Mouse (Mus musculus) gastrocnemius, postnatal 14 days (tissue): ENCODE measurements around the gene Cnrip1. TPM values are rescaled to one million over a fixed set of nuclear protein-coding genes. Genes with fewer than 3 reads are reported as not detected.
"Not testable (repeated sequence)": the region's sequence is repeated elsewhere in the genome, so short reads cannot be mapped to it uniquely, and the experiment has no call there.

Experiments used
- DNase-seq: peaks from one replicate; pipeline ENCODE4 v3.0.0; 2021; ENCODE audit warnings: mixed read lengths
- intact Hi-C: fragments of 180-260 bp; cut with DNase I; formaldehyde crosslinking; loops from one replicate; pipeline ENCODE4 v1.15.1; 2025; ENCODE audit warnings: low total_unique reads
- long read RNA-seq, 2 experiments: library from polyadenylated mRNA; stranded (forward); transcript quantifications; one replicate each; pipeline ENCODE4 v2.0.0; 2021
- total RNA-seq, 2 experiments: library from RNA; stranded (reverse); gene quantifications; 2 replicates each; pipeline ENCODE4 v1.2.3; 2021

Gene Cnrip1
- total RNA-seq = 1 to 10 TPM; 6.9 to 7.7 TPM
- long read RNA-seq, experiment 1, transcript Cnrip1-201 (3 exons, 1,654 nt) = major isoform, 7 of 8 reads
- long read RNA-seq, experiment 1, partial matches to known transcripts = 0 of 8 reads
- long read RNA-seq, experiment 1, other reads (novel, unspliced or antisense) = 1 of 8 reads
- long read RNA-seq, experiment 2, transcript Cnrip1-201 (3 exons, 1,654 nt) = major isoform, 7 of 12 reads
- long read RNA-seq, experiment 2, partial matches to known transcripts = 1 of 12 reads
- long read RNA-seq, experiment 2, other reads (novel, unspliced or antisense) = 4 of 12 reads

DNA sequence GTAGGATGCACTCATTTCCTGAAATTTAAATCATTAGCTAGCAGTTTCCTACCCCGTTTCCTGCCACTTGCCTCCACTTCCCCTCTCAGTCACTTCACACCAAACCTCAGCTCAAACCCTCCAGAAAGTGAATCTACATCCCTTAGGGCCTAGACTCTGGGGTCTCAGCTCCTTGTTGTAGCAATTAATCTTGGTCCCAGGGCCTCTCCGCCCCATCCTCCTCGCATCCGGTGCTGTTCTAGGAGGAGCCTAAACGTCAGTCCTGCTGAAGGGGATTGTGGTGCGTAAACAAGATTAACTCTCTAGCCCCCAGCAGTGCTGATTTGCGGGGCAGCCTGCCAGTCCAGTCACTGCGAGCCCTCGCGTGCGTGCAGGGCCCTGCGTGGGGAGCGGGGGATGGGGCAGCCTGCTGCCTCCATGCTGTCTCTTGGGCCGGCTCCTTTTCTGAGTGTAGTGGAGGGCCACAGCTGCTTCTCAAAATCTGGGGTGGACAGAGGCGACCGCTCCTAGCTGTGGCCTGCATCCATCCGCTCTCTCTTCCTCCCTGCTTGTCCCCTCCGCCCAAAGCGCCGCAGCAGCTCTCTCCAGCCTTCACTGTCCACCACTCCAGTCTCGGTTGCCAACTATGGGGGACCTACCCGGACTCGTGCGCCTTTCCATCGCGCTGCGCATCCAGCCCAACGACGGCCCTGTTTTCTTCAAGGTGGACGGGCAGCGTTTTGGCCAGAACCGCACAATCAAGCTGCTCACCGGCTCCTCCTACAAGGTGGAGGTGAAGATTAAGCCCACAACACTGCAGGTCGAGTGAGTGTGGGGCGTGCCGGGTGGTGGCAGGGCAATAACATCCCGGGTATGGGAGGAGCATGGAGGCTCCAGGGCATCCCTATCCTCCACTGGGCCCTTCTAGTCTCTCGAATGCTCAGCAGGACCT is at the start of gene Cnrip1, which contains the start of gene Plek:
TSS of gene Cnrip1 (plus strand) at position 42 of the 931 bp plus-strand sequence.
TSS of gene Plek (minus strand) at position 837 of the 931 bp plus-strand sequence.
- intact Hi-C loops = no loop called here
- peak; percentile 85 for DNase-seq

DNA sequence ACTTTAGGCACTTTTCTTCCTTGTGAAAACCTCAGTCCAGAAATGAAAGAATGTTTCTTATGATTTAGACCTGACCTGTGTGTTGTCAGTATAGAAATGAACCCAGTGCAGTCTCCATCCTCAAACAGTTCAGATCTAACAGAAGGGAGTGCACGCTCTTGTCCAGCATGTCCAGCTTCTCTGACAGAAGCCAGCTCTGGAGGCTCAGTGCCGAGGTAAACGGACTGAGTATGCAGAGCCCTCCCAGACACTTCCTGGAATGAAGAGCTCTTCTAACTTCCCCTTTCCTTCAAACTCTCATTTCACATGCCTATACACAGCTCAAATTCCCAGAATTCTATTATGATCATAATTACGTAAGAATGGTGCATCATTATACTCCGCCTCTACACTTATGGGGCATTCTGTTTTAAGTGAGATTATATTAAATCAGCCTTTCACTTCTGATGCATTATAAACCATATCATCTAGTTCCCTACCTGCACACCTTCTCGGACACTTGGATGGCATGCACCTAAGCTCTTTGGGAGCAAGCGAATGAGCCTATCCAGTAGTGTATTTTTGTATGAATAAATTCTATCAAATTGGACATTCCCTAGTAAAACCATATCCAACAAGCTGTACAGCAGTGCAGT is 48.5 kb upstream of the Cnrip1 start:
- DNase-seq = no peak
- intact Hi-C loops = no loop called here

DNA sequence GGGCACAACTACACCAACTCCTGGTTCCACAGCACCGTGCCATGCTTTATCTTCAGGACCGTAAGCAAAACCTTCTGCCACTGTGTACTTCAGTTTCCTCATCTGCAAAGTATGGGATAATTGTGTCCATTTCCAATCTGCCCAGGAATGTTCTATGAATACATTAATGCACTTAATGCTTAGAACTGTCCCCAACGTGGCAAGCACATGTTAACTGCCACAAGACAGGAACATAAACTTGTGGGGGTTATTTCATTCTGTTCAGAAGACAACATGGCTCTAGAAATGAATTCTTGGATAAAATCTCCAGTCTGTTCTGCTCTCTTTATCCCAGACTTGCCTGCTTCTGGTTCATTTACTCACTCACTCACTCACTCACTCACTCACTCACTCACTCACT is 47.6 kb upstream of the Cnrip1 start:
- intact Hi-C loops = no loop called here
- no peak for DNase-seq

DNA sequence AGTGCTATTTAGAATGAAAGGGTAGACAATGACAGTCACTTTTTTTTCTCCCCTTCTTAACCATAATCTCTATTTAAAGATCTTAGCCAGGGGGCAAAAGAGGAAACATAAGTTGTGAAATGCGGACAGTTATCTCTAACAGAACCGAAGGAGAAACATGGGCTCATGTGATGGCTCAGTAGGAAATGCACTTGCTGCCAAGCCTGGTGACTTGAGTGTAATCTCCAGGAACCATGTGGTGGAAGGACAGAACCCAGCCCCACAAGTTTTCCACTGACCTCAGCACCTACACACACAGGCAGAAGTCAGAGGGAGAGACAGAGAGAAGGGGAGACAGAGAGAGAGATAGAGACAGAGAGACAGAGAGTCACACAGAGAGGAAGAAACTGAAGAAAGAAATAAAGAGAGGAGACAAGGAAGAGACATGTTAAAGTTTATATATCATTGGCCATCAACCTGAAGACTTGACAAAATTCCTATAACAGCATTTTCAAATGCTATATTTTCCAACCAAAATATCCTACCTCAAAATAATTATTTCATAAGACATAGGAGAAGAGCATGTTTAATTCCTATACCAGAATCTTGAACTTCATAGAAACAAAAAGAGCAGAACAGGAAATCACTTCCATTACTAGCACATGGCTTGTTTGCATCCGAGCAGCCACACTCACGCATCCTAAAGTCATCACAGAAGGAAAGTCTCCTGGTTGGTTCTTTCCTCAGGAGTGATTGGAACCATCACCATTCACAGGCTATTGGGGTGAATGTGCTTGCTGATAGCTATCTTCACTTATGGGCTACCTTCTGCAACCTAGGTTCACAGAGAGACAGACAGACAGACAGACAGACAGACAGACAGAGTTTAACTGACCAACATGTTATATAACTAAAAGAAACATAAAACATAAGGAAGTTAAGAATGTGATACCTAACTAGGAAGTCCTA is 46.2 kb upstream of the Cnrip1 start:
- no peak for DNase-seq
- intact Hi-C loops = no loop called here

DNA sequence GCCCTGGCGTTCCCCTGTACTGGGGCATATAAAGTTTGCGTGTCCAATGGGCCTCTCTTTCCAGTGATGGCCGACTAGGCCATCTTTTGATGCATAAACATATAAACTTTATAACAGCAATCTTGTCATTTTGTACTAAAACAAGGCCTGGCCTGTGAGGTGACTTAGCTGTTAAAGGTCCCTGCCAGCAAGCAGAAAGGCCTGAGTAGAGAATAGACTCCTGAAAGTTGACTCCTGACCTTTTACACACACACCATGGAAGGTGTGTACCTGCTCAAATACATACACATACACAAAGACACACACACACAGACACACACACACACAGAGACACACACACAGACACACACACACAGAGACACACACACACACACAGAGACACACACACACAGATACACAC is 44.9 kb upstream of the Cnrip1 start:
- DNase-seq, intact Hi-C loops: not testable (repeated sequence)

DNA sequence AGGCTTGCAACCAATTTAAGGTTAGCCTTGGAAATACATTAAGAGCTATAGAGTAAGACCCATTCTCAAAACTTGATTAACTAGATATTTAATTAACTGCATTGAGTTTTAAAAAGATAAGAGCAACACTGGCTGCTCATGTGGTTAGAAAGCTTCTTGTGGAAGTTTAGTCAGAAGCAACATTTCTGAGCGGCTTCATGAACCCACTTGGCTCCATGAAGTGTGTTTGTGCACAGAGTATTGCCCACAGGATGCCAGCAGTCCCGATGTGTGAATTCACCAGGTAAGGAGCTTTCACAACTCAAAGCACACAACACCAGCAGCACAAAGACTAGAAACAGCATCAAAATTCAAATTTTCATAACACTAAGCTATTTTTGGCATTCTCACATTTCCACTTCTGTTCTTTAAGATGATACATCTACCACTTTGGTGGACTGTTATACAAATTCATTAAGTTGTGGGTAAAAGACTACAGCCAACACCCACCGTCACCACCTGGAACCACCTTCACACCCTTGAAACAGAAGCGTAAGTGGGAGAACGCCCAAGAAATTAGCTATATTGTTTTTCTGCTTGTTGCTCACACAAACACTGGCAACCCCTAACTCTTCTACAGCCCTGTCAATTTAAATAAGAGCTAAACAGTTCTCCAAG is 43.7 kb upstream of the Cnrip1 start:
- intact Hi-C loops = no loop called here
- no peak for DNase-seq

DNA sequence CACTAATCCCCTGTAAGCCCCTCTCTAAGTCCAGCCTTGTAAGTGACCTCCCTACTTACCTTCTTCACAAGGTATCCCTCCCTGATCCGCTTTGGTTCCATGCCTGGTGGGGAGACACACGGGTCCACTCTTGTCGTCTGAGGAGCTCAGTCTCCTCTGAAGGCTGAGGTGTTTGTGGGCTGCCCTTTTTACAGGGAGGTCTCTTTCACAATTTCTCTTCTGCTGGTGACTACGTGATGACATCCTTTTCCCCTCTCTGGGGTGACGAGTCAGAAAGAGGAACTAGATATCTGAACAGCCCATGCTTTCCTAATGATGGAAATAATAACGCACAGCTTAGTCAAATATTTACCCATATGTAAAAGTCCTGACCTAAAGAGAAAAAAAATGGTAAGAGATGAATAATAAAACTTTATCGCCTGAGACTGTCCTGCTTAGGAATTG is 42.9 kb upstream of the Cnrip1 start:
- DNase-seq = no peak

DNA sequence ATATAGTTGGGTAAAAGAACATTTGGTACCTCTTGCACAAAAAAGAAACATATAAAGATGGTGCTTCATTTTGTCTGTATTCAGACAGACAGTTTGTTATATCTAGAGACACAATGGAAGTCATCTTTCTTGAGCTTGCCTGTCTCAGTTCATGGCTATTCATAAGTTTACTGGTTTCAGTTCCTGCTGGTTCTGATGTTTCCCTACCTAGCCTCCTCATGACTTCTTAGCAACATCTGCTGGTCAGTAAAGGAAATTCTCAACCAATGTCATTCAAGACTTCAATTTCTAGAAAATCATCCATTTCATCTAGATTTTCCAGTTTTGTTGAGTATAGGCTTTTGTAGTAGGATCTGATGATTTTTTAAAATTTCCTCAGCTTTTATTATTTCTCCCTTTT is 38.4 kb upstream of the Cnrip1 start:
- no peak for DNase-seq
- intact Hi-C loops = no loop called here

More for the DNA sequence above, 42.9 kb upstream of the Cnrip1 start:
- intact Hi-C loops = no loop called here

DNA sequence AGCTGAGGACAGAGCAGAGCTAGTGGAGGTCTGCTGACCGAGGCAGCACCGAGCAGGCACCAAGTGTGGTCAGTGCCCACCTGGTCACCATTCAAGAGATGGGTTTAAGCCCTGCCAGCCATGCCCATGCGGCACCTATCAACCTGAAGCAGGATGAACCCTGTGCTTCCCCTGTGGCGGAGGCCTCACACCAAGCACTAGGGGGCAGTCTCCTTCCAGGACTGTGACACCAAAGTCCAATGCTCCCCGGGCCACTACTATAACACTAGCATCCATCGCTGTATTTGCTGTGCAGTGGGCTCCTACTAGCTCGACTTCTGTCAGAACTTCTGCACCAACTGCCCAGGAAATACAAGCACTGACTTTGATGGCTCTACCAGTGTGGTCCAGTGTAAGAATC is 32.1 kb upstream of the Cnrip1 start:
- intact Hi-C loops = no loop called here
- DNase-seq = no peak

DNA sequence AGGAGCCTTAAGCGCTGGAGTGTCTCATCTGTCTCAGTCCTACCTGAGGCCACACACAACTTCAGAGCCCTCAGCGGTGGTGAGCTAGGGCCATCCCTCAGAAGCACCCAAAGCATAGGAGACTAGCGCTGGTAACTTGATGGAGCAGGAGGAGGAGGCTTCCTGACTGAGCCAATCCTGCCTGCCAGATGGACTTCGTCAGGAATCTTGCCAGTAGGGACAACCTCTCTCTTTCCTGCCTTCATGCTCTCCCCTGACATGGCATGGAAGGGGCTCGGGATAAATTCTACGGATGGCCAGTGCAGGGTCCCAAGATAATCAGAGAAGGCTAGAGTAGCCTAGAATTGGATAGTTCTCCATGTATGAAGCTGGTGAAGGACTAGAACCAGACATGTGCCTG is 28.2 kb upstream of the Cnrip1 start:
- intact Hi-C loops = no loop called here
- DNase-seq = no peak

DNA sequence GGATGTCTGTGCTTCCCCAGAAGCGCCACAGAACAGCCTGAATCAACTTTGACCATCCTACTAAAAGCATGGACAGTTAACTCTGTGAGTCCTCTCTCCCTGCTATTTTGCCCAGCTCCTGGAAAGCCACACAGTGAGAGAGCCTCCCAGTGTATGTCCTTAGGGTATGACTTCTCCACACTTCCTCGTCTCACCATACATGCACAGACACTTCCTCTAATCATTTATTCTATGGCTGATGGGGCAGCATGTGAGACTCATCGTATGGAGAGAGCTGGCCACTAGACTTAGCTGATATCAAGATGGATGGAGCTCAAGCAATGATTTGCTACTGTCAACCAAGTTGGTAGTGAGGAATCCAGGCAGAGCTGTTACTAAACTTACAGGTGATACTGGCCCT is 27.4 kb upstream of the Cnrip1 start:
- DNase-seq = no peak
- intact Hi-C loops = no loop called here

DNA sequence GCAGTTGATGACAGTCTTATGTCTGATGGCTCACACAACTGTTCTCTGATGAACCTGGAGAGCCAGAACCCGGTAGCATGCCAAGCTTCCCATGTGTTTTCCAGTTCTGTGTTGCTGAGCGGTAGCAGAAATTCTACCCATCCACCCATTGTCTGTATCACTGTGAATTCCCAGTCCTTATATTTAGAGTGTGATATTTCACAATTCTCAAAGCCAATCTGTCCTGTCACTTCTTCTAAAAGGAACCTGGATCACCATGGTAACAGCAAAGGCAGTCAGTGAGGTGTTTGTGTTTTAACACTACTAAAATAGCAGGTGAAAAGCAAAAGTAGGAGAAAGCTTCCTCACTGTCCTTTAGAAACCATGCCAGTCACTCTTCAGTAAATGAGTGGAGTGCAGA is 5.6 kb upstream of the Cnrip1 start:
- intact Hi-C loops = no loop called here
- no peak for DNase-seq

DNA sequence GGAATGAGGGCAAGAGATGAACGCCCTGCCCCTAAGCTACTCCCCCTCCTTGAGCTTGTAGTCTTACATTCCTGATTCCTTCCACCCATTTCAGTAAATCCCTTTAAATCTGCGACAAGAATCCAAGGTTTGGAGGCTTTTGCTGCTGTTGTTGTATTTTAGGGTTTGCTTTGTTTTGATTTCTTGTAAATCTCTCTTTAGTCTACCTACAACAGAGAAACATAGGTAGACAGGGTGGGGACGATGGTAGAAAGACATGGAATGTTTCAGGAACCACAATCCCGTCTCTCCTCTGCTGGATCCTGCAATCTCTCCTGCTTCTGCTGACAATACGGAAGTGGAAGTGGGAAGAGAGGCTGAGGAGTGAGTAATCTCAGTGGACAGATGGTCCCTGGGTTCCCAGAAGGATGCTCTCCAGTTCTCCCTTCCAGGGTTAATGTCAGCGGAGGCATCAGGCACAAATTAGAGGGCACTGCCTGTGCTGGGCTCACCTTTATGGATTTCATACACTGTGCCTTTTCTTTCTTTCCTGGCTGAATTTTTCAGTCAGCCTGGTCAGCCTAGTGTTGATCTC is 1.2 kb downstream of the Cnrip1 start:
- intact Hi-C loops = no loop called here
- DNase-seq = no peak

DNA sequence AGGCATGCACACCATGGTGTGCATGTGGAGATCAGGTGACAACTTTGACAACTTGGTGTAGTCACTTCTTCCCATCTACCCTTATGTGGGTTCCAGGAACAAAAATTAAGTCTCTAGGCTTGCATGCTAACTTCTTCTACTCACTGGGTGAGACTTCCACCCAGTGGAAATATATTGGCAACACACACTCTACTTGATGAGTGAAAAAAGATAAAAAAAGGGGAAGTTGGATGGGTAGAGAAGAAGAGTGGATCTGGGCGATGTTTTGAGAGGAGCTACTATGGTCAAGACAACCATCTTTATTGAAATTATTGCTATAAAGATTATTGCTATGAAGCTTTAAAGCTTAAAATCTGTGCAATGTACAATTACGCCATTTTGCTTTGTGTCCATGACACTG is 18.0 kb downstream of the Cnrip1 start:
- DNase-seq, intact Hi-C loops: not testable (repeated sequence)

DNA sequence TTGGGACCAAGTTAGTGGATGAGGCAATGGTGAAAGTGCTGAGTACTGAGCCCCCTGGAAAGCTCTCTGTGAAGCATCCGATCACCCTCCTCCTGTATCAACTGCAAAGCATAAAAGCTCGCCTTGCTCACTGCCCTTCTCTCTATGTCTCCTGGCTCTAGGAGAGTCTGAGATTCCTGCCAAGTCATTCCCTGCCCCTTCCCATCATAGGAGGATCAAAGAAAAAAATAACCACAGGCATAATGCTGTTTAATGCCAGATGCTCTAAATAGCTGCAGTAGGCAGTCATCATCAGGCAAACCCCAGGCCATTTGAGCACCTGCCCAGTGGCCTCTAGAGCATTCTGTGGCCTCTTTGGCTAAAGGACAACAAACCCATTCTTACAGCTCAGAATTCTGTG is 24.3 kb downstream of the Cnrip1 start:
- DNase-seq = no peak

DNA sequence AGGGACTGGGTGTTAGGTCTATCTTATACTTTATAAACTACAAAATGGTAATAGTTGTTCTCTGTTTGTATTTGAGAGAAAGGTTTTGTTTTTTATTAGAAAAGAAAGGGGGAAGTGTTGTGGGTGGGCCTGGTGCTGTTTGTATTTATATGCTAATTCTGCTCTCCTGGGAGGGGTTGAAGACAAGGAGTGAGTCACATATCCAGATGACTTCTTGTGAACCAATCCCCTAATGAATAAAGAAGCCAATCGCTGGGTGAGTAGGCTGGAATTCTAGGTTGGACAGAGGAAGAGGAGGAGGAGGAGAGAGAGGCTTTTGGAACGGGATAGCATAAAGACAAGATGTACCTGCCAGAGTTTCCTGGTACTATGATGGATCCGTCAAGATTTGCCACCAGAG is 30.7 kb downstream of the Cnrip1 start:
- intact Hi-C loops = loop anchor here (10.0 kb wide), 1 partner anchor 123 kb away; no protein-coding TSS in a partner anchor
- no peak for DNase-seq

More for the DNA sequence above, 24.3 kb downstream of the Cnrip1 start:
- intact Hi-C loops = no loop called here

DNA sequence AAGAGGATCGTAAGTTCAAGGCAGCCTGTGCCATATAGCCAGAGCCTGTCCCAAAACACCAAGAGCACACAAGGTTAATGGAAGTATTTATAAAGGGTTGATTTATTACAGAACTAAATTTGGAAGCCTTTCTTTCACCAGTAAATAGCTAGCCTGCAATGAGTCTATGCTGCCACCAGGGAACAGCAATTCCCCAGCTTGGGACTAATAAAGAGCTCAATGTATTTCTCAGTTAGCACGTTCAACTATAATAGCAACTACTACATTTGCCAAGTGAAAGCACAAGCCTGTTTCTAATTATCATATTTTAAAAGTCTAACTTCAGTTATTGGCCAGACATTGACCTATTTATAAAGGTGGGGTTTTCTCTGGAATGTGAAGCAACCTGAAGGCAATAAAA is 31.6 kb downstream of the Cnrip1 start:
- intact Hi-C loops = loop anchor here (10.0 kb wide), 1 partner anchor 122 kb away; no protein-coding TSS in a partner anchor
- no peak for DNase-seq

DNA sequence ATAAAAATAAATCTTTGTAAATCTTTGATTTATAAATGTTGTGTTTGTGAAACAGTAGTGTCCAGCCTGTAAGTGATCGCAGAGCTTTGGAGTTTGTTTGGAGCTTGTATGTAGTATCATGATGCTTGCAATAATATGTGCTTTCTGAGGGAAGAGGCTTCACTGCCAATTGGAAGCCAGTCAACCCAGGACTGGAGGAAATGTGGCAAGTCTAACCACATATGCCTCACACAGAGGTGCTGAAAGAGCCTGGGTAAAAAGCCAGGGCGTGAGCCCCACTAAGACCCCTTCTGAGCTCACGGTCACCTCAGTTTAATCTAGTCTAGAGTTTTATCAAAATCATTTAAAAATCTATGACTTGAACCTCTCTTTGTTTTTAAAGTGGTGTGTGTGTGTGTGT is 32.1 kb downstream of the Cnrip1 start:
- DNase-seq = no peak
- intact Hi-C loops = loop anchor here (10.0 kb wide), 1 partner anchor 121 kb away; no protein-coding TSS in a partner anchor
